Mouse (Mus musculus): ENCODE data around the gene Aatf.

GRCm38 (mm10) chr11:84373122-84373521 lies 140.2 kb downstream of the Aatf start:
- TF ChIP-seq POLR2A (IDR thresholded peaks at IDR 0.05; ENCODE audit: extremely low read depth, insufficient read depth, low read length) (no peak), CTCF (IDR thresholded peaks at IDR 0.05; ENCODE audit: extremely low read depth, insufficient read depth, low read length) (no peak)
